Mouse (Mus musculus): ENCODE data around the gene Senp8.

GRCm38 (mm10) chr9:59751066-59751581 is 614 bp upstream of the Senp8 start:
- 0 out of 2 replicates have a peak, but pooled peaks have one; percentile 28 for TF ChIP-seq POLR2A (IDR thresholded peaks at IDR 0.05; ENCODE audit: borderline replicate concordance, insufficient read depth, low read length)
- no peak for TF ChIP-seq CTCF (IDR thresholded peaks at IDR 0.05; ENCODE audit: borderline replicate concordance, insufficient read depth, low read depth, low read length)

Data from cerebellum, adult 2 months (tissue).